Mouse (Mus musculus) bone marrow macrophage, adult 2 months (primary cell): ENCODE data around the gene Traf3ip3.

Source experiments
- CTCF ChIP-seq: IDR thresholded peaks from 2 replicates; pipeline ENCODE4 v1.5.1; 2012; ENCODE audit warnings: low read depth, mild to moderate bottlenecking, low read length, moderate library complexity
- POLR2A ChIP-seq: IDR thresholded peaks from 2 replicates; pipeline ENCODE4 v1.6.1; 2012; ENCODE audit warnings: mild to moderate bottlenecking, low read depth, low read length, borderline replicate concordance

DNA sequence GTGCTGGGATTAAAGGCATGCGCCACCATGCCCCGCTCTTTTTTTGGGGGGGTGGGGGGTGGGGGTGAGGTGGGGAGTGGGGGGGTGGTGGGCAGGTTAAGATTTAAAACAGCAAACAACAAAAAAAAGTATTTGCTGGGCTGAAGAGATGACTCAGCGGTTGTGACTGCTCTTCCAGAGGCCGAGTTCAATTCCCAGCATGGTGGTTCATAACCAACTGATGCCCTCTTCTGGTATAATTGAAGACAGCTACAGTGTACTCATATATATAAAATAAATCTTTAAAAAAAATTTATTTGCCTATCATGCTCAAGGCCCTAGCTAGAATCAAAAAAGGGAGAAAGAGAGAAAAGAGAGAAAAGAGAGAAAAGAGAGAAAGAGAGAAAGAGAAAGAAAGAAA lies 75.7 kb downstream of the Traf3ip3 start:
- no peak for TF ChIP-seq CTCF
- TF ChIP-seq POLR2A, result no peak
